Mouse (Mus musculus): ENCODE results near the gene Zfp13.
"Not testable (repeated sequence)": the region's sequence is repeated elsewhere in the genome, so short reads cannot be mapped to it uniquely, and the experiment has no call there.

Zfp13 gene

GRCm38 (mm10) chr17:23550188-23550791 is 49.0 kb downstream of the Zfp13 start:
- peak; percentile 89 to 93 for DNase-seq (ENCODE audit: low spot score in 2 of 2)

- DNase-seq (ENCODE audit: low spot score in 2 of 2), result no peak
Observed at GRCm38 (mm10) chr17:23549441-23549840, 49.8 kb downstream of the Zfp13 start.

- DNase-seq (ENCODE audit: low spot score in 2 of 2), result peak; percentile 69 to 80
Observed at GRCm38 (mm10) chr17:23548615-23549014, 50.7 kb downstream of the Zfp13 start.

GRCm38 (mm10) chr17:23547681-23548443 is 51.4 kb downstream of the Zfp13 start:
- DNase-seq (ENCODE audit: low spot score in 2 of 2), result no peak

GRCm38 (mm10) chr17:23546702-23547505 is 52.4 kb downstream of the Zfp13 start:
- peak; percentile 79 to 83 for DNase-seq (ENCODE audit: low spot score in 2 of 2)

- DNase-seq (ENCODE audit: low spot score in 2 of 2), result peak; percentile 73 to 79
Observed at GRCm38 (mm10) chr17:23546333-23546701, 53.0 kb downstream of the Zfp13 start.

GRCm38 (mm10) chr17:23545841-23546240 is 53.4 kb downstream of the Zfp13 start:
- DNase-seq (ENCODE audit: low spot score in 2 of 2), result no peak

- no peak for DNase-seq (ENCODE audit: low spot score in 2 of 2)
Observed at GRCm38 (mm10) chr17:23544766-23545165, 54.5 kb downstream of the Zfp13 start.

GRCm38 (mm10) chr17:23543983-23544382 is 55.3 kb downstream of the Zfp13 start:
- DNase-seq (ENCODE audit: low spot score in 2 of 2), result no peak

- no peak for DNase-seq (ENCODE audit: low spot score in 2 of 2)
Observed at GRCm38 (mm10) chr17:23543325-23543724, 56.0 kb downstream of the Zfp13 start.

GRCm38 (mm10) chr17:23542835-23543234 is 56.5 kb downstream of the Zfp13 start:
- DNase-seq (ENCODE audit: low spot score in 2 of 2), result no peak

- DNase-seq (ENCODE audit: low spot score in 2 of 2), result no peak
Observed at GRCm38 (mm10) chr17:23542004-23542720, 57.1 kb downstream of the Zfp13 start.

GRCm38 (mm10) chr17:23540605-23541475 is 58.4 kb downstream of the Zfp13 start:
- DNase-seq (ENCODE audit: low spot score in 2 of 2), result no peak

GRCm38 (mm10) chr17:23540106-23540505 is 59.2 kb downstream of the Zfp13 start:
- DNase-seq (ENCODE audit: low spot score in 2 of 2), result no peak

GRCm38 (mm10) chr17:23539608-23540007 is 59.7 kb downstream of the Zfp13 start:
- no peak for DNase-seq (ENCODE audit: low spot score in 2 of 2)

- DNase-seq (ENCODE audit: low spot score in 2 of 2), result no peak
Observed at GRCm38 (mm10) chr17:23538299-23539015, 60.8 kb downstream of the Zfp13 start.

GRCm38 (mm10) chr17:23537554-23538255 is 61.6 kb downstream of the Zfp13 start:
- DNase-seq (ENCODE audit: low spot score in 2 of 2), result no peak

GRCm38 (mm10) chr17:23535046-23535788 is 64.1 kb downstream of the Zfp13 start:
- not testable (repeated sequence) for DNase-seq (ENCODE audit: low spot score in 2 of 2)
